Mouse (Mus musculus): ENCODE measurements around the gene Adamts8. TPM values are rescaled to one million over a fixed set of nuclear protein-coding genes. Genes with fewer than 3 reads are reported as not detected.

The Adamts8 gene
- polyA plus RNA-seq, 1 experiment from 2014 or later: 0.52 TPM

DNA sequence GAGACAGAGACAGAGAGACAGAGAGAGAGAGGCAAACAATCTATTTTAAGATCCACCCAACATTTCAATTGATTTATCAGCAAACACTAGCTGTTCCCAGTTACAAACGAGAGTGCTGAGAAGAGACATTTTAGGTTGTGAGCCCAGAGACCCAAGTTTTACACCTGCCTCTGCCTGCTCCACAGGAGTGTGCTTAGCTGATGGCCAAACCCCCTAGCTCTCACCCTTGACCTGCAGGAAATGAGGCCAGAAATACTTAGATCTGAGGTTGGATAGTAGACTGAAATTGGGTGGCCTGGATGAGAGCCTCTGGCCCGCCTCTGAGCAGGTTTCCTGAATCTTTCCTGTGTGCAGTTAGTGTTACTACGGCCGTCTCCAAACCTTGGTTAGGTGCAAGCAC is 35.9 kb upstream of the Adamts8 start:
- H3K36me3 ChIP-seq (ENCODE audit: control insufficient read depth, insufficient read depth, low read length): peaks cover 2% of the 10 kb centered on the region; the same call in 1 of the 2 replicates
- no peak overlapping the region for H3K4me2 ChIP-seq (ENCODE audit: low read depth, severe bottlenecking)
- 82% methylated on average over 4 of the region's 4 CpGs for WGBS

DNA sequence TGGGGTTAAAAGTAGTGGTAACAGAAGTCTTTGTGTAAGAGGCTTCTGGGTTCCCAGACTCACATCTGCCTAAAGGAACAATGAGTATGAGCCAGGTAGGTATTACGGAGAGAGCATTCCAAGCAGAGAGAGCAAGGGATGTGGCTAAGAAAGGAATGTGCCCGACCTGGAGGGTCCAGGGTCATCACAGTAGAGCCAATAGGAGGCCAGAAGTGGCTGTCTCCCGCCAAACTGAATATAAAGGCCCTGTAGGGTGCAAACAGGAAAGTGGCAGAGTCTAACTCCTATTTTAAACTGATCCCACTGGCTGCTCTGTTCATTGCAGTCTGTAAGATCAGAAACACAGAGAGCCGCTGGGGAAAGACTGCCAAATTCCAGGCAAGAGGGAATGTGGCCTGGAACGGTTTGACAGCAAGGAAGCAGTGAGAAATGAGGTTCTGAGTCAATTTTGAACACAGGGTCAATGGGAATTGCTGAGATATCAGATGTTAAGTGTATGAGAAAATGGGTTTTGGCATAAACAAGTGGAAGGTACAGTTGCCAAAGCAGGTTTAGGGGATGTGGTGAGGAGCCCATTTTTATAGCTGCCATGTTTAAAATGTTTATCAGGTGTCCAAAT is 34.6 kb upstream of the Adamts8 start:
- no peaks in the 10 kb centered on the region for H3K9me3 ChIP-seq (ENCODE audit: control insufficient read depth, low read length)
- no peak overlapping the region for H3K4me3 ChIP-seq (ENCODE audit: low read depth, low read length)
- no peaks in the 10 kb centered on the region for H3K4me1 ChIP-seq (ENCODE audit: control insufficient read depth, insufficient read depth, low read length)
- H3K4me2 ChIP-seq (ENCODE audit: low read depth, severe bottlenecking): no peak overlapping the region
- H3K9ac ChIP-seq (ENCODE audit: low read length): no peak overlapping the region
- 67% methylated on average over 5 of the region's 5 CpGs for WGBS
- ATAC-seq (ENCODE audit: insufficient number of reproducible peaks, low FRiP score, low TSS enrichment, low read depth) (no peak), DNase-seq (ENCODE audit: low spot score) (no peak)
- no peaks in the 10 kb centered on the region for H3K27me3 ChIP-seq (ENCODE audit: control insufficient read depth, insufficient read depth, low read length)
- H3K27ac ChIP-seq (replicated peaks; ENCODE audit: low read depth, low read length): no peak overlapping the region
- H3K36me3 ChIP-seq (ENCODE audit: control insufficient read depth, insufficient read depth, low read length): no peaks in the 10 kb centered on the region; the same call in 1 of the 2 replicates

More for the DNA sequence above, 35.9 kb upstream of the Adamts8 start:
- no peak overlapping the region for H3K9ac ChIP-seq (ENCODE audit: low read length)
- H3K4me3 ChIP-seq (ENCODE audit: low read depth, low read length): no peak overlapping the region
- DNase-seq (ENCODE audit: low spot score): no peak
- H3K27me3 ChIP-seq (ENCODE audit: control insufficient read depth, insufficient read depth, low read length): no peaks in the 10 kb centered on the region
- no peaks in the 10 kb centered on the region for H3K9me3 ChIP-seq (ENCODE audit: control insufficient read depth, low read length)
- no peak overlapping the region for H3K27ac ChIP-seq (replicated peaks; ENCODE audit: low read depth, low read length)
- no peak for ATAC-seq (ENCODE audit: insufficient number of reproducible peaks, low FRiP score, low TSS enrichment, low read depth)
- H3K4me1 ChIP-seq (ENCODE audit: control insufficient read depth, insufficient read depth, low read length): no peaks in the 10 kb centered on the region

DNA sequence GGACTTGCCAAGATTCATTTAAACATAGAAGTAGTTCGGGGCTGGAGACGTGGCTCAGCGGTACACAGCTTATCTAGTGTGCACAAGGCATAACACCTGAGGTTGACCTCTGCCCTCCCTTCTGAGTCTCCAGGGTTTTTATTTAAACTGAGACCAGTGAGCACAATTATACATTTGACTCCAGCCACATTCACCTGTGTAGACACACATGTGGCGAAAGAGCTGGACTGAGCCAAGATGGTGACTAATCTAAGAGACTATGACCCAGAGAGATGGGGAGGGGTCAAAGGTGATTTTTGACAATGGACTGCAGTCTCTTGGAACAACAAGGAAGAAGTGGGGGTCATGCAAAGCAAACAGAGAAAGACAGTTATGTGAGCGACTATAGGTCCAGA is 34.1 kb upstream of the Adamts8 start:
- Histone ChIP-seq H3K4me1 (ENCODE audit: control insufficient read depth, insufficient read depth, low read length) (no peaks in the 10 kb centered on the region), H3K9ac (ENCODE audit: low read length) (no peak overlapping the region), H3K27me3 (ENCODE audit: control insufficient read depth, insufficient read depth, low read length) (no peaks in the 10 kb centered on the region), H3K4me3 (ENCODE audit: low read depth, low read length) (no peak overlapping the region), H3K27ac (replicated peaks; ENCODE audit: low read depth, low read length) (no peak overlapping the region), H3K9me3 (ENCODE audit: control insufficient read depth, low read length) (no peaks in the 10 kb centered on the region), H3K36me3 (ENCODE audit: control insufficient read depth, insufficient read depth, low read length) (no peaks in the 10 kb centered on the region; the same call in 1 of the 2 replicates), H3K4me2 (ENCODE audit: low read depth, severe bottlenecking) (no peak overlapping the region)
- DNase-seq (ENCODE audit: low spot score): no peak
- no peak for ATAC-seq (ENCODE audit: insufficient number of reproducible peaks, low FRiP score, low TSS enrichment, low read depth)
- WGBS: 91% methylated on average over 5 of the region's 5 CpGs

DNA sequence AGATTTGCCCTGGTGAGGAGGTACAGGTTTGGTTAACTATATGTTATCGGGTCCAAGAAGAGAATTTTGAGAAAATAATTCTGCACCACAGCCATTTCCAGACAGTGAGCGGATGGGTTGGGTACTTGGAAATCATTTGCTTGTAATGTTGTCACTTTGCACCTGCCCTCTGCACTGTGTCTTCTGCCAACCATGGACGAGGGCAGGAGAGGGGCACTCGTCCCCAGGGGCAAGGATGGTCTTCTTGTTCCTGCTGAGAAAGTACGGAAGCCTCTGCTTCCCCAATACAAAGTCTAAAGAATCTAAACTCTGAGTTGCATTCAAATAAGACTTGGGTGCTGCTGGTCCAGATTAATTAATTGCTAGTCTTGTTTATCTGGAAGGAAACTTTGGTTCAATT is 33.4 kb upstream of the Adamts8 start:
- H3K9ac ChIP-seq (ENCODE audit: low read length): no peak overlapping the region
- H3K4me1 ChIP-seq (ENCODE audit: control insufficient read depth, insufficient read depth, low read length): no peaks in the 10 kb centered on the region
- H3K4me3 ChIP-seq (ENCODE audit: low read depth, low read length): no peak overlapping the region
- DNase-seq (ENCODE audit: low spot score): no peak
- 81% methylated on average over 5 of the region's 5 CpGs for WGBS
- no peaks in the 10 kb centered on the region for H3K9me3 ChIP-seq (ENCODE audit: control insufficient read depth, low read length)
- ATAC-seq (ENCODE audit: insufficient number of reproducible peaks, low FRiP score, low TSS enrichment, low read depth): no peak
- no peak overlapping the region for H3K4me2 ChIP-seq (ENCODE audit: low read depth, severe bottlenecking)
- no peaks in the 10 kb centered on the region for H3K36me3 ChIP-seq (ENCODE audit: control insufficient read depth, insufficient read depth, low read length)
- no peaks in the 10 kb centered on the region for H3K27me3 ChIP-seq (ENCODE audit: control insufficient read depth, insufficient read depth, low read length)
- H3K27ac ChIP-seq (replicated peaks; ENCODE audit: low read depth, low read length): no peak overlapping the region

DNA sequence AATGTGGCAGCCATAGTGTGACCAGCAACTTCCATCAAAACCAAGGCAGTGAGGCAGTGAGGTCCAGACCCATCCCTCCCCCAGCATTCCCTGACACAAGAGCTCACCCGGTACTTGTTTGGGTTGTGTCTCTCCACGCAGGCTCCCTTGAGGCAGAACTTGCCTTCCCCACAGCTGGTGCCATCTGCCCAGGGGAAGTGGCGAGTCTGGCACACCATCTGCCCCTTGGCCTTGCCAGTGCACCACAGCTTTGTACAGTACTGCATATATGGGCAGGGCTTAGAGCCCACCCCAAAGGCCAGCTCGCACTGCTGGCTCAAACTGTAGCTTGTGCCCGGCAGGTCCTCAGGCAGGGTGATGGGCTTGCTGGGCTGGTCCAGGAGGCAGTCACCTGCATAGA is 31.9 kb upstream of the Adamts8 start:
- H3K4me1 ChIP-seq (ENCODE audit: control insufficient read depth, insufficient read depth, low read length): no peaks in the 10 kb centered on the region
- no peaks in the 10 kb centered on the region for H3K36me3 ChIP-seq (ENCODE audit: control insufficient read depth, insufficient read depth, low read length)
- no peak overlapping the region for H3K4me2 ChIP-seq (ENCODE audit: low read depth, severe bottlenecking)
- H3K4me3 ChIP-seq (ENCODE audit: low read depth, low read length): no peak overlapping the region
- DNase-seq (ENCODE audit: low spot score) (no peak), ATAC-seq (ENCODE audit: insufficient number of reproducible peaks, low FRiP score, low TSS enrichment, low read depth) (no peak)
- H3K9me3 ChIP-seq (ENCODE audit: control insufficient read depth, low read length): no peaks in the 10 kb centered on the region
- 90% methylated on average over 5 of the region's 5 CpGs for WGBS
- H3K27me3 ChIP-seq (ENCODE audit: control insufficient read depth, insufficient read depth, low read length): no peaks in the 10 kb centered on the region
- H3K9ac ChIP-seq (ENCODE audit: low read length): no peak overlapping the region
- H3K27ac ChIP-seq (replicated peaks; ENCODE audit: low read depth, low read length): no peak overlapping the region

DNA sequence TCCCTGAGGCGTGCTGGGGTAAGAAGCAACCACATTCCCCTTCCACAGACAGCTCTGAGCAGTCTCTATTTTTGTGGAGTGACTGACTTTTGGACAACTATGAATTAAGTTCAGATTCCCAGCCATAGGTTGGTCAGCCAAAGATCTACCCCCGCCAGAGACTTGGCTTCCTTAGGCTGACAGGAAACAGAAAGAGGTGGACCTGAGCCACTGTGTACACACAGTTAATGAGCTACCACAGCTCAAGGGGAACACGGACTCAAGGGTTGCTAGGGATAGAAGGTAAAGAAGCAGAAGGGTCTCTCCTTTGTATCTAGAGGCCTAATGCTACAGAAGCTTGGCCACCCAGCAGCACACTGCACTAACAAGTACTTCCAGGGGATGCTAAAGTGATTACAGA is 30.2 kb upstream of the Adamts8 start:
- DNase-seq (ENCODE audit: low spot score) (no peak), ATAC-seq (ENCODE audit: insufficient number of reproducible peaks, low FRiP score, low TSS enrichment, low read depth) (no peak)
- Histone ChIP-seq H3K4me3 (ENCODE audit: low read depth, low read length) (no peak overlapping the region), H3K9ac (ENCODE audit: low read length) (no peak overlapping the region), H3K4me1 (ENCODE audit: control insufficient read depth, insufficient read depth, low read length) (no peaks in the 10 kb centered on the region), H3K27me3 (ENCODE audit: control insufficient read depth, insufficient read depth, low read length) (no peaks in the 10 kb centered on the region), H3K36me3 (ENCODE audit: control insufficient read depth, insufficient read depth, low read length) (no peaks in the 10 kb centered on the region), H3K9me3 (ENCODE audit: control insufficient read depth, low read length) (no peaks in the 10 kb centered on the region), H3K27ac (replicated peaks; ENCODE audit: low read depth, low read length) (no peak overlapping the region), H3K4me2 (ENCODE audit: low read depth, severe bottlenecking) (no peak overlapping the region)
- WGBS: 83% methylated on average over 3 of the region's 3 CpGs

DNA sequence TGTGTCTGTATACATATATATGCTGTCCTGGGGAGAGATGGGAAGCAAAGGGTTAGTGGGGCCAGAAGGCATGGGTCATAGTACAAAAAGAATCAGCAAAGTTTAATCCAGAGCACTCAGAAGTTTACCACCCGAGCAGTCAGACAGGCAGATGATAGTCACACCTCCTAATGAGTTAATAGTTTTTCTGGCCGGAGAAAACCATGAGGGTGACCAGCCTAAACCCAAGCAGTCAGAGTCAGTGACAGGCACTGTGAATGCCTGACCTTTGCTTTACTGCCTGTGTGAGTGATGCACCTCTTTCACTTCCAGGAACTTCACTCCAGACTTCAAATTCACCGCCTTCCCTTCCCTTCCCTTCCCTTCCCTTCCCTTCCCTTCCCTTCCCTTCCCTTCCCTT is 28.9 kb upstream of the Adamts8 start:
- Histone ChIP-seq H3K9ac (ENCODE audit: low read length) (no peak overlapping the region), H3K27me3 (ENCODE audit: control insufficient read depth, insufficient read depth, low read length) (no peaks in the 10 kb centered on the region), H3K27ac (replicated peaks; ENCODE audit: low read depth, low read length) (no peak overlapping the region), H3K9me3 (ENCODE audit: control insufficient read depth, low read length) (no peaks in the 10 kb centered on the region), H3K4me3 (ENCODE audit: low read depth, low read length) (no peak overlapping the region), H3K36me3 (ENCODE audit: control insufficient read depth, insufficient read depth, low read length) (no peaks in the 10 kb centered on the region), H3K4me1 (ENCODE audit: control insufficient read depth, insufficient read depth, low read length) (peaks cover 1% of the 10 kb centered on the region), H3K4me2 (ENCODE audit: low read depth, severe bottlenecking) (no peak overlapping the region)
- no peak for DNase-seq (ENCODE audit: low spot score)
- 55% methylated on average over 3 of the region's 3 CpGs for WGBS
- no peak for ATAC-seq (ENCODE audit: insufficient number of reproducible peaks, low FRiP score, low TSS enrichment, low read depth)

DNA sequence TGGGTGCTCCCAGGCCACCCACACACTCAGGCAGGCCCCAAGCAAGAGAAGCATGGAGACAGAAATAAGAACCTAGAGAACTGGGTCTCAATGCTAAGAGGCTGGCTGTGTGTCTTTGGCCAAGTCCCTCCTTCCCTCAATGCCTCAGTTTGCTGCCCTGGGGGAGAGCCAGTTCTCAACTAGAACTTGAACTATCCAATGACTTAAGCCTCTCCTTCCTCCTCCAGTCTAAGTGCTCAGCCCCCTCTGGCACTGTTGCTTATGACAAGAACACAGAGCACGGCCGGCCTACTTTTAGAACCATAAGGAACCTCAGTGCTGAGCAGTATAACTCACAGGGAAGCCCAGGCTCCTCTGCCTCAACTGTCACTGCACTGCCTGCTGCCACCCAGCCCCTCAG is 28.1 kb upstream of the Adamts8 start:
- Histone ChIP-seq H3K4me3 (ENCODE audit: low read depth, low read length) (no peak overlapping the region), H3K4me1 (ENCODE audit: control insufficient read depth, insufficient read depth, low read length) (peaks cover 4% of the 10 kb centered on the region), H3K27me3 (ENCODE audit: control insufficient read depth, insufficient read depth, low read length) (no peaks in the 10 kb centered on the region), H3K36me3 (ENCODE audit: control insufficient read depth, insufficient read depth, low read length) (no peaks in the 10 kb centered on the region), H3K27ac (replicated peaks; ENCODE audit: low read depth, low read length) (no peak overlapping the region), H3K9ac (ENCODE audit: low read length) (no peak overlapping the region), H3K4me2 (ENCODE audit: low read depth, severe bottlenecking) (no peak overlapping the region), H3K9me3 (ENCODE audit: control insufficient read depth, low read length) (no peaks in the 10 kb centered on the region)
- 91% methylated on average over 2 of the region's 2 CpGs for WGBS
- ATAC-seq (ENCODE audit: insufficient number of reproducible peaks, low FRiP score, low TSS enrichment, low read depth): no peak
- DNase-seq (ENCODE audit: low spot score): no peak
